Mouse (Mus musculus) gastrocnemius, postnatal 14 days (tissue): ENCODE measurements around the gene Slc6a1. TPM values are rescaled to one million over a fixed set of nuclear protein-coding genes. Genes with fewer than 3 reads are reported as not detected.
"Not testable (repeated sequence)": the region's sequence is repeated elsewhere in the genome, so short reads cannot be mapped to it uniquely, and the experiment has no call there.

ENCODE experiments used
- DNase-seq: peaks from one replicate; pipeline ENCODE4 v3.0.0; 2021; ENCODE audit warnings: mixed read lengths
- intact Hi-C: fragments of 180-260 bp; cut with DNase I; formaldehyde crosslinking; loops from one replicate; pipeline ENCODE4 v1.15.1; 2025; ENCODE audit warnings: low total_unique reads
- total RNA-seq, 2 experiments: library from RNA; stranded (reverse); gene quantifications; 2 replicates each; pipeline ENCODE4 v1.2.3; 2021

Gene Slc6a1
- total RNA-seq, 2 experiments from 2014 or later, result 0.20 to 0.86 TPM

DNA sequence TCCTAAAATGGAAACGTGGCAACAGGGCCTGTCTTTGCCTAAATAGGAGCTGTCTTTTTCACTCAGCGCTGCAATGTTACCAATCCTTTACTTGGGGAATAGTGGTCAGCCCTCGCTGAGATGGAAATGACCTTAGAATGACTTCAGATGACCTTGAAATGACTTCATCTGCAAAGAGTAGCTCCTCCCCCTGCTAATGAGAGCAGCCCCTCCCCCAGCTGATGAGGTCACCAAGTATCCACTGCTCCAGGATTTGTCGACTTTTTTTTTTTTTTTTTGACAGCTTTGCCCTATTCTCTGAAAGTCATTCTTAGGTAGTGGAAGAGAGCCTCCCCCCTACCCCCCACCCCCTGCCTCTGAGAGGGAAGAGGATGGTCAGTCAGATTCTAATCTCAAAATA lies 3.0 kb downstream of the Slc6a1 start:
- intact Hi-C loops, result no loop called here
- DNase-seq, result no peak

DNA sequence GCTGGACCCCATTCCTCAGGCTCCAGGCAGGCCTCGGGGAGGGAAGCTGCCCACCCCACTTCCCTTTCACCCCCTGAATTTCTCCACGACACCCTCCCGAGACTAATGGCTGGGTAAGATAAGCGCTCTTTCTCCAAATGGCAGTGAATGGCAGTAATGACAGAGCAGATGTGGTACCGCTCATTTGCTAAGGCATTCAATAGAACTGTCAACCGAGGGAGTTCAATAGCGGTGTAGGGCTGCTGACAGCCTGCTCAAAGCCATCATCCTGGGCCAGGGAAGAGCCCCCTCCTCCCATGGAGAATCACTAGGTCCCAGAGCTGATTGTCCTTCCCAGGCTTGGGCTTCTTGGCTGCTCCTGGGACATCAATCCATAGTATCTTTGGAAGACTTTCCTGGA lies 6.7 kb downstream of the Slc6a1 start:
- no peak for DNase-seq
- intact Hi-C loops, result no loop called here

DNA sequence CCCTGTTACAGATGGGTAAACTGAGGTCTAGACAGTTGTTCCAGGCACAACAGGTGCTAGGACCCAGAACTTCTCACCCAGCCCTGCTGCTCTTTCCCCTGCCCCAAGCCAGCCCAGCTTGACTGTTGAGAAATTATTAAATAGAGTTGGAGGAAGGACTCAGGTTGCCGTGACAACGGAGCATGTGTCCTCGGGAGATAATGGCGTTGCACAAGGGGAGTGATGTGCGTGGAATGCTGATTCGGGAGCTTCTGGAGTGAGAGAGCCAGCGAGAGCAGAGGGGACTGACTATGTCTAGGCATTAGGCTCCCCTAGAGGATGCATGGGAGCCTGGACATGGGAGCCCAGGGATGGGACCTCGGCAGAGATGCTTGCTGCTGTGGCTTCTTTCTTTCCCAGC lies 7.7 kb downstream of the Slc6a1 start:
- intact Hi-C loops, result no loop called here
- no peak for DNase-seq

DNA sequence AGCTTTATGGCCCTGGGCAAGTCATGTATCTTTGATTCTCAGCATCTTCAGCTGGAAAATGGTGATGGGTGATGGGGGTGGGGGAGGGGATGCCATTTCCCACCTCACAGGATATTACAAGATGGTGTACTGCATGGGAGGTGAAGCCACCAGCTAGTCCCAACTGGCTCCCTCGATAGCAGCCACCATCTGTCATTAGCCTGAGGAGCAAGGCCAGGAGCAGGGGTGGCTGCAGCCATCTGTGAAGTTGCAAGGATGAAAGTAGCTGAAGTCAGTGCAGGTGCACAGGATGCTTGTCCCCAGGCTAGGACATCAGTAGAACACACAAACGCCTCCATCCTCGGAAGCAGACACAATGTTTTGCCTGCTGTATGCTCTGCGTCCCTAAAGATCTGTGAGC lies 8.5 kb downstream of the Slc6a1 start:
- intact Hi-C loops, result no loop called here
- no peak for DNase-seq

DNA sequence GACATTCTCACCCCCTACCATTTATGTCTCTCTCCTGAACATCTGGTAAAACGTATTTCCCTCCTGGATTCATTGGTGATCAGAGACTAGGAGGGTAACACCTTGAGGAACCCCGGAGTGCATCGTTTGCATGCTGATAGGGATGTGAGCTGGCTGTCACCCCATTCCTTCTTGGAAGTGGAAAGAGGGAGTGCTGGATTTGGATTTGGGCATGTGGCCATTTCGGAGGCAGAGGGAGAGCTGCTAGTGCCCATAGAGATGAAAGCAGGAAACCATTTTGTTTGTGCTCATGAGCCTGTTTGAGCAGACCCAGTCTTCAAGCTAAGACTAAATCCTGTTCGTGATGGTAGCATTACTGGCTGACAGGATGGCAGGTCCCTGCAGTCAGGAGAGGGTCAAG lies 9.0 kb downstream of the Slc6a1 start:
- no peak for DNase-seq

DNA sequence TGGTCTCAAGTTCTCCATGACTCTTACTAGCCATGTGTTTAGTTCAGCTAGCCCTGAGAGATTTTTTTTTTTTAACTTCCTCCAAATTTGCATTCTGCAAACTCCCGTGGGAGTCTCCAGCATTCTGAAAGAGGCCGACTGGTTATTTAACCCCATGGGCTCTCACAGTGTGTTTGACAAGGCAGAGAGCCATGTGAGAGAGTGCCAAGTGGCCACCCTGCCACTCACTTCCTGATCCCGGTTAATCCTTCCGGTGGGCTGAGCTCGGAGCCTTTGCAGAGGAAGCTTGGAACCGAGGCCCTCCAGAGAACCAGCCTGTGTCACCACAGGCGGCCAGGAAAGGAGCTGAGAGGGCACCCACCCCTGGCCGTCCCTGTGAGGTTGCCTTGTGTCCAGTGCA lies 11.1 kb downstream of the Slc6a1 start:
- no peak for DNase-seq
- intact Hi-C loops, result no loop called here

More for the DNA sequence above, 9.0 kb downstream of the Slc6a1 start:
- intact Hi-C loops, result no loop called here

DNA sequence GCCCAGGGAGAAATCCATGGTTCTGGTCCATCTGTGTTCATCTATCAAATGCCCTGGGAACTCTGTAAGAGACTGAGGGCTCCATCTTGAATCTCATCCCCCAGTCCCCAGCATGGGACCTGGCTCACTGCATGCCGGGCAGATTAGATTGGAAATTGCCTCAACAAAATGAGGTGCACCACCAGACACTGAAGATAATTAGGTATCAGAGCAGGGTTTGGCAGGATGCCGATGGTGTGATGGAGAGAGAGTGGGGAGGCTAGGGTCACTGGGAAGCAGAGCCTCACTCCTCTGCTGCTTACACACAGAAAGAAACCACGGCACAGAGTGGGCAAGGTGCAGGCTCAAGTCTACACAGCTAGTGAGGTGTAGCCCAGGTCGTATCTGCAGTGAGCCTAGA lies 12.7 kb downstream of the Slc6a1 start:
- DNase-seq, result no peak
- intact Hi-C loops, result no loop called here

DNA sequence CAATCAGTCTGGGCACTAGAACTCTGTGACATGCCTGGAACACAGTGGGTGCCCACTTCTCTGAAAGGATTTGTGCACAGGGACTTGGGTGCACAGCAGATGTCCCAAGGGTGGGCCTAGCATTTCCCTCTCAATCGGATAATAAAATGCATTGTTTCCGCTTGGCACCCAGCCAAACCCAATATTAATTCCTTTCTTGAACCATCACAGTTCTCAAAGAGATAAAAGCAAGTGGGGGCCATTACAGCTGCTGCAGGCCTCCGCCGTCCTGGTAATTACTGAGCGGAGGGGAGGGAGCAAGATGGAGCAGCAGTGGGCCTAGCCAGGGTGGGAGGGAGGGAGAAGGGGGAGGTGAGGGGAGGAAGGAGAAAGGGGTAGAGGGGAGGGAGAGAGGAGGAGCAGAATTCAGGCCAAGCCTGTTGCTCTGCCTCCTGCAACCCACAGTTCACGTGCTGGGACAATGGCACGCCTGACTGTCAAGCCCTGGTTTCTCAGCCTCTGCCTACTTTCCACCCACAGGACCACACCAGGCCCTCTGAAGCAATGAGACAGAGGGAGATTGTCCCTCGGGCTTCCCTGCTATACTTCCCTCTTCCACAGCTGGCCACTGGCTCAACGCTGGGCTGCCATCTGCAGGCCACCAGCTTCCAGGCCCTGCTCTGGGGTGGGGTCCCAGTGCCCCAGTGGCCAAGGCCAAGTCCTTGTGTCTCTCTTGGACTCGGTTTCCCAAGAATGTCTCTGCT lies 15.0 kb downstream of the Slc6a1 start:
- intact Hi-C loops, result no loop called here

DNA sequence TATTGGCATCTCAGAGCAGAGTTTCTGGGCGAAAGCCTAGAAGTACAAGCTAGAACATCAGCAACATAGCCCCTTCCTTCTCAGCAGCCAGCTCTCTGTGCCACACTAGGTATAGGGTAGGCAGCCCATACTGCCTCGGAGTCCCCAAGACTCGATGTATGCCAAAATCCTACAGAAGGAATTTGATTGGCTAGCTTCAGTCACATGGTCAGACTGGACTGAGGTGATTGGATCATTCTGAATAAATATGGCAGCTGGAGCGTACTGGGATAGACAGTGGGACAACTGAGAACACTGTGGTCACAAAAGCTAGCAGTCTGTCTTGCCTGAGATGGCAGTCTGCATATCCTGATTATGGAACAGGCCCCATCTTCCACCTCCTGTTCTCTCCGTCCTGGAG lies 17.3 kb downstream of the Slc6a1 start:
- no peak for DNase-seq
- intact Hi-C loops, result no loop called here

More for the DNA sequence above, 15.0 kb downstream of the Slc6a1 start:
- DNase-seq, result no peak

DNA sequence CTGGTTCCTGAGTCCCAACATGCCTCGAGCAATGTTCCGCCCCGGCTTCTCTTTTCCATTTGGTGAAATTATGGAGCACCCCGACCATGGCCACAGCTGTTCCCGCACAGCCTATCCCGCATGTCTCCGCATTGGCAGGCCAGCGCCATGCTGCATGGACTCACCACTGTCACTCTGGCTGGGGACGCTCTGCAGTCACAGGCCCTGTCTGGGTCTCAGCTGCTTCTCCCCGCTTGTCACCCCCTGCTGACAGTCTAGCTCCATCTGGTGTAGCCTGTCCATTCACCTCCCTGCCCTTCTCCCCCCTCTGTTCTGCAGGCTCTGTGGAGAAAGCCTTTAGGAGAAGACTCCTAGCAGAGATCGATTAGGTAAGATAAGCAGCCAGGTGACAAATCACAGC lies 18.3 kb downstream of the Slc6a1 start:
- no peak for DNase-seq
- intact Hi-C loops, result no loop called here

DNA sequence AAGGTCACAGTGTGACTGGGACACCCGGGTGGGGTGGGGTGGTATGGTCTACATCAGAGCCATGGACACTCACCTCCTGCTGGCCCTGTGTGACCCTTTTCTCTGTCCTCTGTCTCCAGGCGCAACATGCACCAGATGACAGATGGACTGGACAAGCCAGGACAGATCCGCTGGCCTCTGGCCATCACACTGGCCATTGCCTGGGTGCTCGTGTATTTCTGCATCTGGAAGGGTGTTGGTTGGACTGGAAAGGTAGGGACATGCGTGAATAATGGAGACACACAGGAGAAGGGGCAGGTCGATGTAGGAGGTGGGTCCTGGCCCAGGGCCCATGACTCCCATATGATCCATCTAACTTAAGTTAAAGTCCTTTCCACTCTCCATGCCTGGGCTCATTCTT lies 22.2 kb downstream of the Slc6a1 start:
- intact Hi-C loops, result no loop called here
- no peak for DNase-seq

DNA sequence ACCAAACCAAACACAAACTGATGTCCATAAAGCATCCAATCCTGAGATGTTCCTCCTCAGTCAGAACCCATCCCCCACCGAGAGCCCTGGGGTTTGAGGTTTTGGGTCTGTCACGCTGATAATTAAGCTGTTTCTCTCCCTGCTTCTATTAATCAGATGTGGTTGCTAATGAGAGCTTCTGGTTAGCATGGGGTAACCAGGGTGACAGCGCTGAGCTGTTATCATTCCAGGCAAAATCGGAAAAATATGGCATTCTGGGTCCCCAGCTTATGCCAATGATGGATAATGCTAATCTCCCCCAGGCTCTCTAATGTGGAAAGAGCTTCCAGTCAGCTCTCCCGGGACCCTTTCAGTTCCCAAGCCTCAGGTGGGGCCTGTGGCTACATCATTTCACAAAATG lies 38.1 kb downstream of the Slc6a1 start:
- intact Hi-C loops, result no loop called here
- no peak for DNase-seq

DNA sequence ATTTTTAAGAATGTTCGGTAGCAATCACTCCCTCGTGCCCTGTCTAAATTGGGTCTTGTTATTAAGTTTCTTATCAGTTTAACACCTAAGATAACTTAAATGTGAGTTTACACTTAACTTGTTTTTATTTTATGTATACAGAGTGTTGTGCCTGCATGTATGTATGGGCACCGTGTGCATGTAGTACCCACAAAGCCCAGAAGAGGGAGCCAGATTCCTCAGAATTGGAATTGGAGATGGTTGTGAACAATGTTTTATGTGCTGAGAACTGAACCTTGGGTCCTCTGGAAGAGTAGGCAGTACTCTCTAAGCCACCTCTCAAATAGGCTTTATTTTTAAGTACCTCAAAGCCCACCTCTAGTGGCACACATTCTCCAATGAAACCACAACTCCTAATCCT lies 38.7 kb downstream of the Slc6a1 start:
- intact Hi-C loops, result no loop called here

DNA sequence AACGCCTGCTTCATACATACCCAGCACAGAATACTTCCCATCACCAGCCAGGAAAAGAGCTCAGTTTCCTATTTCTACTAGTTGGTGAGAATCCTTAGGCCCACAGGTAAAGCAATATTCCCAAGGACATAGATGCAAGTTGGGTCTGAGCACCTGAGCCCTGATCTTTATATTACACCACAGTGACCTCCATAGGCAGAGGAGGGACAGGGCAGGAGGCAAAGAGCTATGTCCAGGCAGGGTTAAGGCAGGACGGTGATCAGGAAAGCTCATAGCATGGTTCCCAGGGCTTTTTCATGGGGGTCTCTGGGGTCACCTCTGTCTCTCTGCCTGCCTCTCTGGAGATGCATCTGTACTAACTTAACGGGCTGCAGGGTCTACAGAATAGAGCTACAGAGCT lies 40.5 kb downstream of the Slc6a1 start:
- intact Hi-C loops, result no loop called here
- no peak for DNase-seq

More for the DNA sequence above, 38.7 kb downstream of the Slc6a1 start:
- DNase-seq, result no peak

DNA sequence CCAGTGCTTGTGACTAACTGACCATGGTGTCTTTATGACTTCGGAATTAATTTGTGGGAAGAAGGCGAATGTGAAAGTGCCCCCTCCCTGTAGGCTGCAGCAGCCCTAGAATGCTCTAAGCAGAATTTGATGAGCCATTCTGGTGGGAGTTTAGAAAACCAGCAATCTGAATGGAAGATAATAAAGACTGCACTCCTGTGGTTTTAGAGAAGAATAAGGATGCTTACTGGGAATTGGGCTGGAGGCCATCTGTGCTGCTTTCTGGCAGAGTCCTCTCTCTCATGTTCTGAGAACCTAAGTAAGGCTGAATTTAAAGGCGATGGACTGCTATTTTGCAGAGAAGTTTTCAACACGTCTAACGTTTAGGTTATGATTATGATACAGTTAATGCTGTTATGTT lies 42.4 kb downstream of the Slc6a1 start:
- no peak for DNase-seq

DNA sequence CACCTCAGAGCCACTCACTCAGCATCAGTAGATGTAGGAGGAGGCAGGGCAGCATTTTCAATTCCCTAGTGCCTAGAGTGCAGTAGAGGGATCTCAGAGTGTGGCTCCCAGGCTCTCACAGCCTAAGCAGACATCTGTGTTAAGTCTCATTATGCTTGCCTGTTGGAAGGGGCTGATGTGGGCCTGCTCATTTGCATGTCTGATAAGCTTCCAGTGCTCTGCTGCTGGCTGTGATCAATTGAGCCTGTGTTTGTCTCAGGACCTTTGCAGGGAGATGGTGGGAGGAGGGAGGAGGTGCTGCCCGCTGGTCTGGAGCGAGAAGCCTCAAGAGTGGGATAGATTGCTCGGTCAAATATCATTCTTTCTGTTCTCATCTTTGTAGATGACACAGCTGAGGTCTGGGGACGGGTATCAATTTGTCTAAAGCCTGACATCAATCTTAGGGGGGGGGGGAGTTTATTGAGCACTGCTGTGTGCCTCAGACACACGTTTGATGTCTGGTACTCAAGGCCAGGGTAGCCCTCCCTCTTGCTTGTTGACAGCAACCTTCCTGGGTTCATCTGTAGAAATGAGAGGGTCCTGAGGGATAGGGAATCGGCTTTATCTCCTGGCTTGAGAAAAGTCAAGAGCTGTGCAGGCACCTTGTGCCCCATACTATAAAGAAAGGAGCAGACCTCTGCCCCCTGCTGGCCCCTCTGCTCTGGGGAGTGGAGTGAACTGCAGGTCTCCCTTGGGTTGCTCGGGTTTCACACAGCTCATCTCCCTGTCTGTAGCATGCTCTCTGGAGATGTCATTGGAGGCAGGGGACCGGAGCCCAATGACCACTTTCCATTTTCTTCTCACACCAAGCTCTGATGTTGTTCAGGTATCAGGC lies 47.4 kb downstream of the Slc6a1 start:
- intact Hi-C loops, result no loop called here
- DNase-seq, result no peak

More for the DNA sequence above, 42.4 kb downstream of the Slc6a1 start:
- intact Hi-C loops, result no loop called here

DNA sequence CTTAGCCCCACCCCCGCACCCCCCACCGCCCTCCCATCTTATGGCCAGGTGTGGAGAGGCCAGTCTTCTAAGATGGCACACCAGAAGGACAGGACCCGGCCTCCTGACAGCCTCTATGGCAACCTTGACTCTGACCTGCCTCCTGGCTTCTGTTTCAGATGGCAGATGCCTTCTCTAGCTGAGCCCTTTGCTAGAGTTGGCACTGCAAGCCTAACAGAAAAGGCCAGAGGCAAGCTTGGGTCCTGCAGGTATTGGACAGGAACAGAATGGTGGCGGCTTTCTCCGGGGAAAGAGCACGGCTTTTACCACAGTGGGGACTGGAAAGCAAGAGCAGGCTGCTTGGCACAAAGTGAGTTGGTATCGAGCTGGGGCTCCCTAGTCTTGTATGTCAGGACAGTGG lies 49.5 kb downstream of the Slc6a1 start:
- intact Hi-C loops, result no loop called here
- no peak for DNase-seq

DNA sequence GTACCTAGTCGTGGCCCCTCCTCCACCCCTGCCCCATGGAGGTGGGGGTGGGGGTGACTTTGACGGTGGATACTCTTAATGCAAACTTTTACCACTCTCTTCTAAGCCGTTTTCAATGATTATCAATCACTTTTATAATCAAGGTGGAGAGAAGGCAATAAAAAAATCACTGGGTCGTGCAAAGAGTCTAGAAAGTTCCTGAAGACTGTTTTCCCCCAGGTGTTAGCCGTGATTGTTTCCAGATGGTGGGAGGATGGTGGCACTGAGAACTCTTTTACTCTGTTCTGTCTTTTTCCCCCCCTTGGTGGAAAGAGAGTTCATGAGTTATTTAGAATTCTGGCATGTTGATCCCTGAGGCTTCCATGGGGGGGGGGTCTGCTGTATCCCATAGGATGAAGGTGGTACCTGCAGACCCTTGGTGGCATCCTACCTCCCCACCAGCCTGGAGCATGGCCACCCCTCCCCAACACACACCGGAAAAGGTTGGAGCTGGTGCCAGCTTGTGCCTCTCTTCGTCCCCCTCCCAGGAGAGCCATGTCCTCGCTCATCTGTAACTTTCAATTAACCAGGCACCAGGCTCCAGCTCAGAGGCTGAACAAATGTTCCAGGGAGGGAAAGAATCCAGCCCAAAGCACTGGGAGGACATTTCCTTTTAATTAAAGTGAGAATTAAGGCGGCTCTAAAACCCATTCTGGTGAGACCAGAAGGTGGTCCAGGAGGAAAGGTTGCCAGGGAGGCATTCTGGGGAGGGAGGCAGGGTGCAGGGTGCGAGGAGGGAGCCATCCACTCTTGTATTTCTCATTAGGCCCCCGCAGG lies 53.9 kb downstream of the Slc6a1 start:
- DNase-seq, result no peak
- intact Hi-C loops, result no loop called here

DNA sequence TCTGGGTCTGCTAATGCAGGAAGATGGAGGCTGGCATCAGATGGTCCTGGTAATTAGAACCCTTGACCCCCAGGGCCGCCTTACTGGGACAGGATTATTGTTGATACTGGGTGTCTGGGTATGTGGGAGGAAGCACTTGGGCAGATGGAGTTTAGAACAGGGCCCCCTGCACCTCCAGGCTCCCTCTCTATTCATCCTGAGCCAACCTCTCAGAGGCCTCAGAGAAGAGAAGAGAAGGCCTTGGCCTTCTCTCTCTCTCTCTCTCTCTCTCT lies 54.4 kb downstream of the Slc6a1 start:
- DNase-seq, result no peak
- intact Hi-C loops, result no loop called here

DNA sequence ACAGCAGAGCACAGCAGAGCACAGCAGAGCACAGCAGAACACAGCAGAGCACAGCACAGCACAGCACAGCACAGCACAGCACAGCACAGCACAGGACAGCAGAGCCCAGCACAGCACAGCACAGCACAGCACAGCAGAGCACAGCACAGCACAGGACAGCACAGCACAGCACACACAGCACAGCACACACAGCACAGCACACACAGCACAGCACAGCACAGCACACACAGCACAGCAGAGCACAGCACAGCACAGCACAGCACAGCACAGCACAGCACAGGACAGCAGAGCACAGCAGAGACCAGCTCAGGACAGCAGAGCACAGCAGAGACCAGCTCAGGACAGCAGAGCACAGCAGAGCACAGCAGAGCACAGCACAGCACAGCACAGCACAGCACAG lies 58.9 kb downstream of the Slc6a1 start:
- intact Hi-C loops, result loop anchor here (5.0 to 10.0 kb wide), 3 partner anchors 119 to 353 kb away; no protein-coding TSS in a partner anchor
- DNase-seq, result not testable (repeated sequence)
